Mouse (Mus musculus) thymus, adult 2 months (tissue): Measurements from ENCODE around the gene Pop4. TPM values are rescaled to one million over a fixed set of nuclear protein-coding genes. Genes with fewer than 3 reads are reported as not detected.

Experiments
- DNase-seq: peaks from one replicate; pipeline ENCODE4 v3.0.0; 2021
- H3K27ac ChIP-seq: fragments of 200-500 bp; 2 replicates; pipeline ENCODE4 v1.5.1; 2012; ENCODE audit warnings: low read length, control low read depth; ENCODE audit not compliant: control insufficient read depth, insufficient read depth
- H3K27me3 ChIP-seq: fragments of 200-500 bp; 2 replicates; pipeline ENCODE4 v1.6.1; 2012; ENCODE audit warnings: mild to moderate bottlenecking, low read length, moderate library complexity, mixed read lengths; ENCODE audit not compliant: control insufficient read depth, insufficient read depth
- H3K36me3 ChIP-seq: fragments of 200-500 bp; 2 replicates; pipeline ENCODE4 v1.6.1; 2012; ENCODE audit warnings: mild to moderate bottlenecking, low read length, moderate library complexity; ENCODE audit not compliant: control insufficient read depth, insufficient read depth
- H3K4me1 ChIP-seq: fragments of 200-500 bp; replicated peaks from 2 replicates; pipeline ENCODE4 v1.6.1; 2012; ENCODE audit warnings: low read length; ENCODE audit not compliant: control insufficient read depth, insufficient read depth
- H3K4me3 ChIP-seq: fragments of 200-500 bp; 2 replicates; pipeline ENCODE4 v1.5.1; 2012; ENCODE audit warnings: mild to moderate bottlenecking, low read length, control low read depth, moderate library complexity; ENCODE audit not compliant: control insufficient read depth, insufficient read depth
- CTCF ChIP-seq: fragments of 200-500 bp; IDR thresholded peaks from 2 replicates; pipeline ENCODE4 v1.5.1; 2012; ENCODE audit warnings: mild to moderate bottlenecking, control low read depth, low read length, moderate library complexity, borderline replicate concordance; ENCODE audit not compliant: control insufficient read depth, poor library complexity, insufficient read depth; ENCODE audit errors: extremely low read depth
- POLR2A ChIP-seq: fragments of 200-500 bp; IDR thresholded peaks from 2 replicates; pipeline ENCODE4 v1.6.1; 2012; ENCODE audit warnings: mild to moderate bottlenecking, low read length, control low read depth, moderate library complexity; ENCODE audit not compliant: control insufficient read depth, poor library complexity, insufficient read depth; ENCODE audit errors: extremely low read depth
- WGBS: fragments of 180-500 bp; shearing (Covaris S2); methylation state at CpG from one replicate; pipeline ENCODE4 v1.1.7; 2018; 5-methylcytosine and 5-hydroxymethylcytosine counted together
- polyA plus RNA-seq: library from polyadenylated mRNA; depleted of rRNA; stranded (reverse); fragments of >200 nt; gene quantifications from 2 replicates; pipeline ENCODE4 v1.2.3, GENCODE M21; 2012

Gene Pop4
- polyA plus RNA-seq, 1 experiment = 16.8 TPM

DNA sequence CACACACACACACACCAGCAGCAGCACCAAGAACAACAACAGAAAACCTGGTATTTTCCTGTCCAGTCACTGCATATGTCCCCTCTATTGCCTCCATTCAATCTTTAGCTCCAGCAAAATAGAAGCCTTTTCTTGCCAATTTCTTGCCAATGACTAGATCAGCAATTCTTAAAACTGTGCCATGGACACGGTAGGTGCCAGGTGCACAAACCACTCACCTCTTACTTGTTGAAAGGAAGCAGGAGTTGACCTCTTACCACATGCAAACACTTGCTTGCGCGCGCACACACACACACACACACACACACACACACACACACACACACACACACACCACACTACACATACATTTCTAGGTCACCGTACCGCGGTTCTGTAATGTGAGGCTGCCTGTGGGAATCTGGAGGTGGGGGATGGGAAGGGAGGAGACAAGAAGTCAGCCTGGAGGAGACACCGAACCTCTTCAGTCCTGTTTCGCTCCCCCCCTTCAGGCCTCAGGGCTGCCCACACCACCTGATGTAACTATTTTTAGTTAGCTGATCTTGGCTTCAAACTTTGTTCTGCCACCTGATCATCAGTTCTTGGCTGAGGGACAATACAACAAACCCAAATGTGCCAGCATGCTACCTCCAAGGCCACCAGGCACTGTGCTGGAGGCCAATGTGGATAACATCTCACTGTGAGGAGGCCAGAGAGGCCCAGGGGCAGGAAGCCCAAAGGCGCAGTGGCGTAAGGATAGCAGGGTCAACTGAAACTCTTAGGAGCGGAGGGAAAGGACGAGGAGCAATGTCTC, 46.5 kb downstream of the Pop4 start:
- H3K4me3 ChIP-seq = 0 out of 2 replicates have a peak overlapping the region, but pooled peaks have one; percentile 1
- peak; percentile 58 for DNase-seq
- peak overlapping the region; percentile 21; the same call in 1 of the 2 replicates for H3K27ac ChIP-seq
- no peaks in the 10 kb centered on the region for H3K36me3 ChIP-seq
- TF ChIP-seq CTCF (no peak), POLR2A (no peak)
- no peaks in the 10 kb centered on the region for H3K27me3 ChIP-seq
- H3K4me1 ChIP-seq = peaks cover 39% of the 10 kb centered on the region
- WGBS = 46% methylated on average over 13 of the region's 13 CpGs

DNA sequence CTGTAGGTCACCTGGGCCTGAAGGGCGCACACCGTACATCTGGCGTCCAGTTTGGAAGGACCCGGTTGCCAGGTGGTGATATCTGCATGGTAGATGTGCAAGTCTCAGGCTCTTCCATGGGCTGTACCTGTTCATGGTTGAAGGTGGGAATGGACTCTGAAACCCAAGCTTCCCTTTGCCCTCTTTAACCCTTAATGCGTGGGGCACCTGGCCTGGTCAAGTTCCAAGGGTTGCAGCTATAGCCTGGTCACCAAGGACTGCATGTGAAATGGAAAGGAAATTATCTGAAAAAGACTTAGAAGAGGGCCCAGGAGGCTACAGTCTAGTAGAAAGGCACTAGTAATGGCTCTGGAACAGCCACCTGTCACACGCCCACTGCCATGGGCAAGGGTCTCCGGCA, 50.4 kb downstream of the Pop4 start:
- no peak for DNase-seq
- H3K4me3 ChIP-seq = no peak overlapping the region
- 97% methylated on average over 7 of the region's 7 CpGs for WGBS
- H3K27me3 ChIP-seq = no peaks in the 10 kb centered on the region
- no peaks in the 10 kb centered on the region for H3K36me3 ChIP-seq
- H3K4me1 ChIP-seq = peaks cover 39% of the 10 kb centered on the region
- no peak for TF ChIP-seq POLR2A
- no peak for TF ChIP-seq CTCF
- no peak overlapping the region for H3K27ac ChIP-seq

GRCm38 (mm10) chr7:38219526-38219925, 51.7 kb downstream of the Pop4 start:
- DNase-seq = no peak
- WGBS = 97% methylated on average over 4 of the region's 4 CpGs
- no peaks in the 10 kb centered on the region for H3K27me3 ChIP-seq
- H3K27ac ChIP-seq = no peak overlapping the region
- no peaks in the 10 kb centered on the region for H3K36me3 ChIP-seq
- peaks cover 41% of the 10 kb centered on the region for H3K4me1 ChIP-seq
- no peak for TF ChIP-seq CTCF
- TF ChIP-seq POLR2A = no peak
- no peak overlapping the region for H3K4me3 ChIP-seq

GRCm38 (mm10) chr7:38218631-38219367, 52.4 kb downstream of the Pop4 start:
- no peak overlapping the region for H3K27ac ChIP-seq
- no peaks in the 10 kb centered on the region for H3K36me3 ChIP-seq
- TF ChIP-seq POLR2A (no peak), CTCF (no peak)
- no peak overlapping the region for H3K4me3 ChIP-seq
- H3K27me3 ChIP-seq = no peaks in the 10 kb centered on the region
- peaks cover 46% of the 10 kb centered on the region for H3K4me1 ChIP-seq
- 92% methylated on average over 8 of the region's 8 CpGs for WGBS
- DNase-seq = no peak

GRCm38 (mm10) chr7:38217417-38218171, 53.6 kb downstream of the Pop4 start:
- 93% methylated on average over 5 of the region's 5 CpGs for WGBS
- DNase-seq = no peak
- TF ChIP-seq CTCF (no peak), POLR2A (no peak)

GRCm38 (mm10) chr7:38215697-38216096, 55.5 kb downstream of the Pop4 start:
- Histone ChIP-seq H3K27ac (peak overlapping the region; percentile 96), H3K4me1 (peaks cover 60% of the 10 kb centered on the region), H3K27me3 (no peaks in the 10 kb centered on the region), H3K4me3 (no peak overlapping the region), H3K36me3 (no peaks in the 10 kb centered on the region)
- DNase-seq = no peak
- WGBS = 96% methylated on average over 6 of the region's 6 CpGs
- TF ChIP-seq CTCF (no peak), POLR2A (no peak)

More at GRCm38 (mm10) chr7:38217417-38218171, 53.6 kb downstream of the Pop4 start:
- no peak overlapping the region for H3K4me3 ChIP-seq
- H3K27ac ChIP-seq = no peak overlapping the region
- peaks cover 57% of the 10 kb centered on the region for H3K4me1 ChIP-seq
- no peaks in the 10 kb centered on the region for H3K36me3 ChIP-seq
- no peaks in the 10 kb centered on the region for H3K27me3 ChIP-seq
